Mouse (Mus musculus) lung, adult 2 months (tissue): ENCODE data around the gene Slc25a11. TPM values are rescaled to one million over a fixed set of nuclear protein-coding genes. Genes with fewer than 3 reads are reported as not detected.

Experiments used
- DNase-seq: peaks from one replicate; pipeline ENCODE4 v3.0.0; 2022
- H3K4me1 ChIP-seq: fragments of 200-500 bp; 2 replicates; pipeline ENCODE4 v1.6.1; 2011; ENCODE audit warnings: low read length; ENCODE audit not compliant: control insufficient read depth, insufficient read depth
- H3K4me3 ChIP-seq: fragments of 200-500 bp; replicated peaks from 2 replicates; pipeline ENCODE3; 2011; ENCODE audit warnings: low read depth, mild to moderate bottlenecking, control low read depth, low read length; ENCODE audit errors: extremely low read depth
- CTCF ChIP-seq: fragments of 200-500 bp; IDR thresholded peaks from 2 replicates; pipeline ENCODE4 v1.5.1; 2011; ENCODE audit warnings: mild to moderate bottlenecking, low read length, control low read depth; ENCODE audit not compliant: insufficient read depth
- POLR2A ChIP-seq: fragments of 200-500 bp; IDR thresholded peaks from 2 replicates; pipeline ENCODE4 v1.6.1; 2011; ENCODE audit warnings: low read depth, mild to moderate bottlenecking, control low read depth, low read length, borderline replicate concordance; ENCODE audit errors: extremely low read depth
- WGBS: fragments of 180-500 bp; shearing (Covaris S2); methylation state at CpG from one replicate; pipeline ENCODE4 v1.1.7; 2018; 5-methylcytosine and 5-hydroxymethylcytosine counted together
- polyA plus RNA-seq: library from polyadenylated mRNA; depleted of rRNA; stranded (reverse); fragments of >200 nt; gene quantifications from 2 replicates; pipeline ENCODE4 v1.2.3, GENCODE M21; 2012

The Slc25a11 gene
- polyA plus RNA-seq, 1 experiment, result 113 TPM

GRCm38 (mm10) chr11:70681170-70681569 is 33.9 kb upstream of the Slc25a11 start:
- H3K4me3 ChIP-seq, result no peak overlapping the region
- H3K4me1 ChIP-seq, result no peaks in the 10 kb centered on the region
- no peak for DNase-seq
- TF ChIP-seq POLR2A (no peak), CTCF (no peak)
- WGBS, result 76% methylated on average over 12 of the region's 12 CpGs

- no peak overlapping the region for H3K4me3 ChIP-seq
- TF ChIP-seq POLR2A, result no peak
- TF ChIP-seq CTCF, result no peak
- 82% methylated on average over 8 of the region's 8 CpGs for whole genome bisulfite sequencing
- DNase-seq, result no peak
- no peaks in the 10 kb centered on the region for H3K4me1 ChIP-seq
These were observed 32.6 kb upstream of the Slc25a11 start for GRCm38 (mm10) chr11:70679894-70680293.

GRCm38 (mm10) chr11:70679361-70679760 is 32.1 kb upstream of the Slc25a11 start:
- Histone ChIP-seq H3K4me3 (no peak overlapping the region), H3K4me1 (no peaks in the 10 kb centered on the region)
- TF ChIP-seq CTCF (no peak), POLR2A (no peak)
- DNase-seq, result no peak
- 90% methylated on average over 8 of the region's 8 CpGs for WGBS

GRCm38 (mm10) chr11:70678576-70678975 is 31.3 kb upstream of the Slc25a11 start:
- H3K4me1 ChIP-seq, result no peaks in the 10 kb centered on the region

GRCm38 (mm10) chr11:70678092-70678491 is 30.8 kb upstream of the Slc25a11 start:
- DNase-seq, result no peak
- Histone ChIP-seq H3K4me1 (no peaks in the 10 kb centered on the region), H3K4me3 (no peak overlapping the region)
- TF ChIP-seq CTCF, result no peak
- TF ChIP-seq POLR2A, result no peak
- WGBS, result 79% methylated on average over 9 of the region's 9 CpGs

More at GRCm38 (mm10) chr11:70678576-70678975, 31.3 kb upstream of the Slc25a11 start:
- no peak overlapping the region for H3K4me3 ChIP-seq
- no peak for DNase-seq
- WGBS, result 88% methylated on average over 2 of the region's 2 CpGs
- TF ChIP-seq CTCF (no peak), POLR2A (no peak)

- Histone ChIP-seq H3K4me1 (no peaks in the 10 kb centered on the region), H3K4me3 (no peak overlapping the region)
- TF ChIP-seq POLR2A (no peak), CTCF (no peak)
- no peak for DNase-seq
- WGBS, result 70% methylated on average over 11 of the region's 11 CpGs
These were observed 27.2 kb upstream of the Slc25a11 start for GRCm38 (mm10) chr11:70674501-70674900.

- Histone ChIP-seq H3K4me3 (no peak overlapping the region), H3K4me1 (no peaks in the 10 kb centered on the region)
- WGBS, result 92% methylated on average over 6 of the region's 6 CpGs
- no peak for TF ChIP-seq CTCF
- no peak for TF ChIP-seq POLR2A
- DNase-seq, result no peak
These were observed 26.7 kb upstream of the Slc25a11 start for GRCm38 (mm10) chr11:70674014-70674413.

GRCm38 (mm10) chr11:70671333-70672047 is 24.2 kb upstream of the Slc25a11 start:
- DNase-seq, result no peak
- TF ChIP-seq CTCF (no peak), POLR2A (no peak)
- Histone ChIP-seq H3K4me1 (peaks cover 4% of the 10 kb centered on the region; the same call in 1 of the 2 replicates), H3K4me3 (no peak overlapping the region)
- 89% methylated on average over 16 of the region's 16 CpGs for WGBS

GRCm38 (mm10) chr11:70670483-70670882 is 23.2 kb upstream of the Slc25a11 start:
- DNase-seq, result no peak
- TF ChIP-seq POLR2A (no peak), CTCF (no peak)
- Histone ChIP-seq H3K4me3 (no peak overlapping the region), H3K4me1 (peaks cover 4% of the 10 kb centered on the region; the same call in 1 of the 2 replicates)
- WGBS, result 57% methylated on average over 14 of the region's 14 CpGs
